Mouse (Mus musculus) C2C12 (cell line): Measurements from ENCODE around the gene Akap10.

Source experiments
- CEBPB ChIP-seq: IDR thresholded peaks from one replicate; pipeline ENCODE4 v1.6.1; 2011; ENCODE audit warnings: low read depth, mild to moderate bottlenecking, control low read depth, moderate library complexity
- CTCF ChIP-seq: IDR thresholded peaks from one replicate; pipeline ENCODE4 v1.5.1; 2011; ENCODE audit not compliant: control insufficient read depth, insufficient read depth, insufficient read length
- MYOD1 ChIP-seq: IDR thresholded peaks from one replicate; pipeline ENCODE4 v1.6.1; 2011; ENCODE audit warnings: low read depth; ENCODE audit not compliant: control insufficient read depth, insufficient read length
- USF1 ChIP-seq: IDR thresholded peaks from one replicate; pipeline ENCODE4 v1.6.1; 2011; ENCODE audit warnings: low read depth, mild to moderate bottlenecking, control low read depth, moderate library complexity

- no peak for TF ChIP-seq CEBPB
- peak; percentile 28 for TF ChIP-seq MYOD1
- TF ChIP-seq CTCF, result no peak
- TF ChIP-seq USF1, result no peak
These were observed 40.8 kb upstream of the Akap10 start for GRCm38 (mm10) chr11:61970901-61971300.
